Mouse (Mus musculus) forebrain, embryonic 15.5 days (tissue): ENCODE data around the gene Wiz. TPM values are rescaled to one million over a fixed set of nuclear protein-coding genes. Genes with fewer than 3 reads are reported as not detected.

Source experiments
- ATAC-seq: fragments of 200-750 bp; cut with Nextera tagmentation; replicated peaks from 2 replicates; pipeline ENCODE4 v1.8.0; 2017; ENCODE audit warnings: mild to moderate bottlenecking, moderate TSS enrichment, moderate library complexity
- H3K27ac ChIP-seq: fragments of 300-500 bp; sonication (generic); replicated peaks from 2 replicates; pipeline ENCODE4 v1.5.1; 2015; ENCODE audit warnings: mild to moderate bottlenecking, inconsistent platforms
- H3K27me3 ChIP-seq: fragments of 300-500 bp; sonication (generic); 2 replicates; pipeline ENCODE4 v1.6.1; 2015; ENCODE audit warnings: inconsistent platforms
- H3K36me3 ChIP-seq: fragments of 300-500 bp; sonication (generic); 2 replicates; pipeline ENCODE4 v1.6.1; 2015; ENCODE audit warnings: mild to moderate bottlenecking, inconsistent platforms
- H3K4me1 ChIP-seq: fragments of 300-500 bp; sonication (generic); 2 replicates; pipeline ENCODE4 v1.6.1; 2015; ENCODE audit warnings: inconsistent platforms
- H3K4me2 ChIP-seq: fragments of 300-500 bp; sonication (generic); replicated peaks from 2 replicates; pipeline ENCODE4 v1.6.1; 2015; ENCODE audit warnings: mild to moderate bottlenecking, inconsistent platforms
- H3K4me3 ChIP-seq: fragments of 300-500 bp; sonication (generic); 2 replicates; pipeline ENCODE4 v1.5.1; 2015; ENCODE audit warnings: mild to moderate bottlenecking, inconsistent platforms
- H3K9ac ChIP-seq: fragments of 300-500 bp; sonication (generic); replicated peaks from 2 replicates; pipeline ENCODE4 v1.6.1; 2015; ENCODE audit warnings: mild to moderate bottlenecking, inconsistent platforms
- H3K9me3 ChIP-seq: fragments of 300-500 bp; sonication (generic); 2 replicates; pipeline ENCODE4 v1.6.1; 2016; ENCODE audit warnings: inconsistent platforms
- WGBS: fragments of 180-500 bp; shearing (Covaris S2); methylation state at CpG from one replicate; pipeline ENCODE4 v1.1.7; 2015; ENCODE audit warnings: mixed read lengths; 5-methylcytosine and 5-hydroxymethylcytosine counted together
- polyA plus RNA-seq: library from polyadenylated mRNA; unstranded; fragments of >200 nt; fragmentation: Nextera tagmentation; extraction: Ambion mirVana; gene quantifications from 2 replicates; pipeline ENCODE4 v1.2.1, GENCODE M21; 2015

The Wiz gene
- polyA plus RNA-seq, 1 experiment from 2014 or later, result 38.8 TPM

- Histone ChIP-seq H3K27me3 (no peaks in the 10 kb centered on the region), H3K9ac (no peak overlapping the region), H3K27ac (0 out of 2 replicates have a peak overlapping the region, but pooled peaks have one; percentile 55), H3K4me1 (peaks cover 16% of the 10 kb centered on the region), H3K9me3 (no peaks in the 10 kb centered on the region), H3K36me3 (peaks cover 68% of the 10 kb centered on the region), H3K4me2 (no peak overlapping the region), H3K4me3 (no peak overlapping the region)
- 95% methylated on average over 6 of the region's 6 CpGs for WGBS
- no peak for ATAC-seq
Measured at GRCm38 (mm10) chr17:32355031-32355430, 34.2 kb downstream of the Wiz start.

- WGBS, result 58% methylated on average over 5 of the region's 5 CpGs
- Histone ChIP-seq H3K4me2 (no peak overlapping the region), H3K36me3 (peaks cover 60% of the 10 kb centered on the region), H3K9me3 (no peaks in the 10 kb centered on the region), H3K4me1 (peaks cover 24% of the 10 kb centered on the region), H3K27ac (peak overlapping the region; percentile 55), H3K4me3 (no peak overlapping the region), H3K27me3 (no peaks in the 10 kb centered on the region), H3K9ac (no peak overlapping the region)
- no peak for ATAC-seq
Measured at GRCm38 (mm10) chr17:32354211-32354610, 35.0 kb downstream of the Wiz start.

- WGBS, result 42% methylated on average over 4 of the region's 4 CpGs
- Histone ChIP-seq H3K4me2 (no peak overlapping the region), H3K27ac (peak overlapping the region; percentile 55), H3K9ac (no peak overlapping the region), H3K36me3 (peaks cover 55% of the 10 kb centered on the region), H3K27me3 (no peaks in the 10 kb centered on the region), H3K4me1 (peaks cover 29% of the 10 kb centered on the region), H3K4me3 (no peak overlapping the region), H3K9me3 (no peaks in the 10 kb centered on the region)
- no peak for ATAC-seq
Measured at GRCm38 (mm10) chr17:32353696-32354095, 35.5 kb downstream of the Wiz start.

GRCm38 (mm10) chr17:32351726-32352125, 37.5 kb downstream of the Wiz start:
- peaks cover 40% of the 10 kb centered on the region for H3K4me1 ChIP-seq
- H3K27ac ChIP-seq, result no peak overlapping the region
- H3K36me3 ChIP-seq, result peaks cover 35% of the 10 kb centered on the region

GRCm38 (mm10) chr17:32351269-32351668, 38.0 kb downstream of the Wiz start:
- WGBS, result 80% methylated on average over 3 of the region's 3 CpGs
- Histone ChIP-seq H3K4me3 (peak overlapping the region; percentile 90), H3K4me2 (no peak overlapping the region; the same call in 1 of the 2 replicates)

More at GRCm38 (mm10) chr17:32351726-32352125, 37.5 kb downstream of the Wiz start:
- no peak overlapping the region for H3K9ac ChIP-seq
- H3K27me3 ChIP-seq, result no peaks in the 10 kb centered on the region
- ATAC-seq, result no peak
- no peaks in the 10 kb centered on the region for H3K9me3 ChIP-seq
- no peak overlapping the region for H3K4me2 ChIP-seq
- no peak overlapping the region for H3K4me3 ChIP-seq

GRCm38 (mm10) chr17:32350382-32350983, 38.8 kb downstream of the Wiz start, which contains the start of gene Akap8l:
Akap8l (minus strand) TSS chr17:32350607.
- no peaks in the 10 kb centered on the region for H3K9me3 ChIP-seq
- H3K4me2 ChIP-seq, result peak within 1 kb of the TSS; percentile 79
- ATAC-seq, result peak; percentile 97
- H3K4me1 ChIP-seq, result peaks cover 40% of the 10 kb centered on the region
- peak within 1 kb of the TSS; percentile 90 for H3K4me3 ChIP-seq
- no peaks in the 10 kb centered on the region for H3K27me3 ChIP-seq
- peaks cover 23% of the 10 kb centered on the region for H3K36me3 ChIP-seq
- H3K9ac ChIP-seq, result peak within 1 kb of the TSS; percentile 82
- WGBS, result under 1% methylated on average over 37 of the region's 37 CpGs
- peak within 1 kb of the TSS; percentile 81 for H3K27ac ChIP-seq

More at GRCm38 (mm10) chr17:32351269-32351668, 38.0 kb downstream of the Wiz start:
- Histone ChIP-seq H3K27me3 (no peaks in the 10 kb centered on the region), H3K36me3 (peaks cover 31% of the 10 kb centered on the region), H3K27ac (no peak overlapping the region), H3K9ac (no peak overlapping the region), H3K9me3 (no peaks in the 10 kb centered on the region), H3K4me1 (peaks cover 40% of the 10 kb centered on the region)
- ATAC-seq, result no peak

GRCm38 (mm10) chr17:32349851-32350381, 39.3 kb downstream of the Wiz start:
- under 1% methylated on average over 24 of the region's 24 CpGs for WGBS
- H3K4me2 ChIP-seq, result peak overlapping the region; percentile 79
- H3K4me3 ChIP-seq, result peak overlapping the region; percentile 90
- H3K27me3 ChIP-seq, result no peaks in the 10 kb centered on the region
- peak overlapping the region; percentile 82 for H3K9ac ChIP-seq
- no peak; the same call in 1 of the 2 replicates for ATAC-seq
- H3K36me3 ChIP-seq, result peaks cover 17% of the 10 kb centered on the region
- H3K27ac ChIP-seq, result peak overlapping the region; percentile 81
- H3K4me1 ChIP-seq, result peaks cover 40% of the 10 kb centered on the region
- H3K9me3 ChIP-seq, result no peaks in the 10 kb centered on the region

GRCm38 (mm10) chr17:32349037-32349732, 40.1 kb downstream of the Wiz start:
- ATAC-seq, result no peak
- Histone ChIP-seq H3K9ac (peak overlapping the region; percentile 82), H3K36me3 (peaks cover 15% of the 10 kb centered on the region), H3K9me3 (no peaks in the 10 kb centered on the region), H3K4me1 (peaks cover 35% of the 10 kb centered on the region), H3K27ac (peak overlapping the region; percentile 81; the same call in 1 of the 2 replicates), H3K4me3 (peak overlapping the region; percentile 90), H3K27me3 (no peaks in the 10 kb centered on the region), H3K4me2 (peak overlapping the region; percentile 79)
- WGBS, result 13% methylated on average over 4 of the region's 4 CpGs

- H3K27me3 ChIP-seq, result no peaks in the 10 kb centered on the region
- WGBS, result 87% methylated on average over 2 of the region's 2 CpGs
- H3K9ac ChIP-seq, result no peak overlapping the region; the same call in 1 of the 2 replicates
- H3K9me3 ChIP-seq, result no peaks in the 10 kb centered on the region
- H3K4me2 ChIP-seq, result 0 out of 2 replicates have a peak overlapping the region, but pooled peaks have one; percentile 2
- H3K4me3 ChIP-seq, result peak overlapping the region; percentile 90; the same call in 1 of the 2 replicates
- peaks cover 14% of the 10 kb centered on the region; the same call in 1 of the 2 replicates for H3K36me3 ChIP-seq
- peaks cover 28% of the 10 kb centered on the region for H3K4me1 ChIP-seq
- no peak overlapping the region for H3K27ac ChIP-seq
- ATAC-seq, result no peak
Measured at GRCm38 (mm10) chr17:32348406-32348805, 40.8 kb downstream of the Wiz start.

GRCm38 (mm10) chr17:32341102-32341501, 48.1 kb downstream of the Wiz start:
- Histone ChIP-seq H3K27ac (no peak overlapping the region), H3K9ac (no peak overlapping the region), H3K4me3 (no peak overlapping the region), H3K9me3 (no peaks in the 10 kb centered on the region), H3K27me3 (no peaks in the 10 kb centered on the region), H3K4me1 (no peaks in the 10 kb centered on the region), H3K36me3 (peaks cover 45% of the 10 kb centered on the region), H3K4me2 (no peak overlapping the region)
- WGBS, result 93% methylated on average over 1 of the region's 1 CpGs
- no peak for ATAC-seq

GRCm38 (mm10) chr17:32340110-32340509, 49.1 kb downstream of the Wiz start:
- no peak overlapping the region for H3K4me3 ChIP-seq
- H3K9ac ChIP-seq, result no peak overlapping the region
- H3K9me3 ChIP-seq, result no peaks in the 10 kb centered on the region
- H3K27me3 ChIP-seq, result no peaks in the 10 kb centered on the region
- no peak overlapping the region for H3K27ac ChIP-seq
- H3K4me2 ChIP-seq, result no peak overlapping the region
- peaks cover 54% of the 10 kb centered on the region for H3K36me3 ChIP-seq
- WGBS, result 83% methylated on average over 1 of the region's 1 CpGs
- H3K4me1 ChIP-seq, result no peaks in the 10 kb centered on the region
- ATAC-seq, result no peak

GRCm38 (mm10) chr17:32335869-32336268, 53.4 kb downstream of the Wiz start:
- H3K4me2 ChIP-seq, result no peak overlapping the region
- H3K4me3 ChIP-seq, result no peak overlapping the region
- H3K27me3 ChIP-seq, result no peaks in the 10 kb centered on the region
- H3K9me3 ChIP-seq, result no peaks in the 10 kb centered on the region
- no peak for ATAC-seq
- WGBS, result 87% methylated on average over 2 of the region's 2 CpGs
- H3K27ac ChIP-seq, result no peak overlapping the region
- H3K4me1 ChIP-seq, result no peaks in the 10 kb centered on the region
- no peak overlapping the region for H3K9ac ChIP-seq
- H3K36me3 ChIP-seq, result peaks cover 73% of the 10 kb centered on the region
